Mouse (Mus musculus) neural tube, embryonic 14.5 days (tissue): ENCODE measurements around the gene Ggta1. TPM values are rescaled to one million over a fixed set of nuclear protein-coding genes. Genes with fewer than 3 reads are reported as not detected.

ENCODE experiments used
- polyA plus RNA-seq: library from polyadenylated mRNA; unstranded; fragments of >200 nt; fragmentation: Nextera tagmentation; extraction: Ambion mirVana; gene quantifications from 2 replicates; pipeline ENCODE4 v1.2.1, GENCODE M21; 2014

Ggta1 gene
- polyA plus RNA-seq, 1 experiment from 2014 or later: 5.3 TPM

Other genes with a start within 250 kb of the Ggta1 start
- 19.3 and 38.1 TPM in 2 replicates for gene Gsn, start 206.9 kb downstream of the Ggta1 start, polyA plus RNA-seq
- 14.2 and 20.8 TPM in 2 replicates for gene Stom, start 126.3 kb downstream of the Ggta1 start, polyA plus RNA-seq
- gene 4930568D16Rik, start 95.5 kb downstream of the Ggta1 start, polyA plus RNA-seq: not detected in 2 replicates
- gene 4930402F06Rik, start 66.1 kb downstream of the Ggta1 start, polyA plus RNA-seq: not detected in 2 replicates
- gene Dab2ip, start 95.0 kb upstream of the Ggta1 start, polyA plus RNA-seq: 48.5 and 54.1 TPM in 2 replicates